Mouse (Mus musculus): ENCODE results near the gene St3gal3. TPM values are rescaled to one million over a fixed set of nuclear protein-coding genes. Genes with fewer than 3 reads are reported as not detected.

St3gal3 gene
- 2.3 to 4.7 TPM (median 3.3 TPM) in 3 replicates for total RNA-seq (2017)

- peak; percentile 84 for ATAC-seq (replicated peaks; ENCODE audit: insufficient number of reproducible peaks, low FRiP score, low TSS enrichment, poor library complexity, severe bottlenecking)
These were observed at the start of gene St3gal3 for GRCm38 (mm10) chr4:118134485-118135365. St3gal3 (minus strand) TSS chr4:118134914.

DNA sequence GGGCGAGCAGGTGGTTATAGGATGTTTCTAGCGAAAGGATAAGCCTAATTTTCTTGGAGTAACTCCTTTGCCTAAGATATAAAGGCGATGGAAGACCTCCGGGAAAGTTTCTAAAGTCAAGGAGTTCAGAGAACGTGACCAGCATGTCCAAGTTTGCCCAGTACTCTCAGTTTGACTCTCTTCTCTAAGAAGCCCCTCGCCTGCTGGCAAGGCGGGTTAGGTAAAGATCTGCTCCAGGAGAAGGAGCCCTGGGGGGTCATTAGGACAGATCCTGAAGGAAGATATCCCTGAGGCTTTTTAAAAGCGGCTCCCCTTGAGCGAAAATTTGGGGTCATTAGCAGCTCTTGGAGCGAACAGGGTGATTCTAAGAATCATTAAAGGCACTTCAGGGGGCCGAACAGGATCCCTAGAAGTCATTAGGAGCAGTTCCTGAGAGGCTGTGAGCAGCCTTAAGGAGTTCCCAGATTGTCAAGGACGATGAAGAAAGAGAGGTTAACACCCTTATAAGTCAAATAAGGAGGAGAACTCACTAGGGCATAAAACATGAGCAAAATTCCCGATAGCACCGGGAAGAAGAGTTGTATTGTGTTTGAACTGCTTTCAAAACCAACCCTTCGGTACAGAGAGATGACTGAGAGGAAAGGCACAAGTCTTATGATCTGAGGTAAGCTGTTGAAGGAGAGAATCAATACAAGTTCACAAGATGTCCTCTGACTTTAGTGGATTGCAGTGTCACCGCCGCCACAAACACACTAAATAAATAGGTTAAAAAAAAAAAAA is 45.8 kb upstream of the St3gal3 start:
- ATAC-seq (replicated peaks; ENCODE audit: insufficient number of reproducible peaks, low FRiP score, low TSS enrichment, poor library complexity, severe bottlenecking) = no peak

DNA sequence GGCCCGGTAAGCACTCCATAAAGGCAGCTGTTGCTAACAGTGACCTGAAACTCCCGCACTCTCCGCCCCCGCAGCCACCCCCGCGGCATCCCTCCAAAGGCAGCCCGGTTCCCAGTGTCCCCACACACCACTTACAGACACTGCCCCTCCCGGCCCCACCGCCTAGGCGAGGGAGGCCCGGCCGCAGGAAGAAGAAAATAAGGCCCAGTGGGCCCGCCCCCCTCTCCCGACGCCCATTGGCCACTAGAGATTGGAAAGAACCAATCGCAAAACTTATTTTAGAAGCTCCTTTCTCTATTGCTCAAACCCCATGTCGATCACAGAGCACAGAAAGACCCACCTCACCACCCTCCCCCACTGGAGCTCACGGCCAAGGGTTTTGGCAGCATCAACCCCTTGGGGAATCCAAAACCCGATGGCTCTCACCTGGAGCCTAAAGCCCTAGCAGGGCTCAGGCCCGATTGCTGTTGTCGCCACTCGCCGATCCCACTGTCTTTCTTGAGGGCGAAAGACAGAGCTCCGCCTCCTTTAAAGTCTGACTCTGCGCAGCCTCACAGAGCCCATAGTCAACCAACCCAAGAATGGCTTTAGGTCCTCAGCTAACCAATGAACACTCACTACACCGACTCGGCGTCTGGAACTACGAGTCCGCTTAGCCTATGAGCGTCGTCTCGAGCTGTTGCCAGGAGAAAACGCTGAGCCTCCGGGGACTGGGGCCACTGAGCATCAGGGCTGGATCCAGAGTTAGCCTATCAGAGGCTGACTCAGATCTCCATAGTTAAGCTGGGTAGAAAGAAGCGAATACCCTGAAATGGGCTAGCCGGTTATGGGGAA is 45.0 kb upstream of the St3gal3 start, which contains the start of gene Kdm4a:
Kdm4a (minus strand) TSS at position 577 of the 834 bp plus-strand sequence.
- ATAC-seq (replicated peaks; ENCODE audit: insufficient number of reproducible peaks, low FRiP score, low TSS enrichment, poor library complexity, severe bottlenecking) = peak; percentile 99

DNA sequence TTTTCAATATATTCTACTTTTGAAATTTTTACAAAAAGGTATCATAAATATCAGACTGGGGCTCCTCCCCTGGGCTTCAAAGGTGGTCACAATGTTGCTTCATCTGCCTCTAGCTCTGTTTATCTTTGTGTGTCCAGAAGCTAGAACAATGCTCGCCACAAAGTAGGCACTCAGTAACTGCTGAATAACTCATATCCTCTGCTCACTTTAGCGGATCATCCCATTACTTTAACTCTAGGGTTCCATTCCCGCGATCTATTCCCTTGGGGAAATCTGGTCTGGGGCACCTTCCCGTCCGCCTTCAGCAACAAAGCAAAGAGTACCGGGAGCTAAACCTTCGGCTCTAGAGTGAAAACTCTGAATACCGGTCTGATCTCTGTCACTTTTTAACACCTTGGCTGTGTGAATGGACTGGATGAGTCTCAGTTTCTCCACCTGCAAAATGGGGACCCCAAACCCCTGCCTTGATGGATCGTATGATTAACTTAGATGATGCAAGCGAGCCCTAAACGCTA is 44.3 kb upstream of the St3gal3 start:
- ATAC-seq (replicated peaks; ENCODE audit: insufficient number of reproducible peaks, low FRiP score, low TSS enrichment, poor library complexity, severe bottlenecking) = no peak

GRCm38 (mm10) chr4:118172461-118172860 is 37.7 kb upstream of the St3gal3 start:
- no peak for ATAC-seq (replicated peaks; ENCODE audit: insufficient number of reproducible peaks, low FRiP score, low TSS enrichment, poor library complexity, severe bottlenecking)

GRCm38 (mm10) chr4:118171006-118171405 is 36.3 kb upstream of the St3gal3 start:
- no peak for ATAC-seq (replicated peaks; ENCODE audit: insufficient number of reproducible peaks, low FRiP score, low TSS enrichment, poor library complexity, severe bottlenecking)

- ATAC-seq (replicated peaks; ENCODE audit: insufficient number of reproducible peaks, low FRiP score, low TSS enrichment, poor library complexity, severe bottlenecking) = no peak
These were observed 27.4 kb upstream of the St3gal3 start for GRCm38 (mm10) chr4:118162123-118162522.

- ATAC-seq (replicated peaks; ENCODE audit: insufficient number of reproducible peaks, low FRiP score, low TSS enrichment, poor library complexity, severe bottlenecking) = no peak
These were observed 23.0 kb upstream of the St3gal3 start for GRCm38 (mm10) chr4:118157666-118158065.

GRCm38 (mm10) chr4:118156559-118156958 is 21.8 kb upstream of the St3gal3 start:
- ATAC-seq (replicated peaks; ENCODE audit: insufficient number of reproducible peaks, low FRiP score, low TSS enrichment, poor library complexity, severe bottlenecking) = no peak

GRCm38 (mm10) chr4:118154889-118155288 is 20.2 kb upstream of the St3gal3 start:
- no peak for ATAC-seq (replicated peaks; ENCODE audit: insufficient number of reproducible peaks, low FRiP score, low TSS enrichment, poor library complexity, severe bottlenecking)

GRCm38 (mm10) chr4:118152020-118152785 is 17.5 kb upstream of the St3gal3 start:
- ATAC-seq (replicated peaks; ENCODE audit: insufficient number of reproducible peaks, low FRiP score, low TSS enrichment, poor library complexity, severe bottlenecking) = peak; percentile 85

DNA sequence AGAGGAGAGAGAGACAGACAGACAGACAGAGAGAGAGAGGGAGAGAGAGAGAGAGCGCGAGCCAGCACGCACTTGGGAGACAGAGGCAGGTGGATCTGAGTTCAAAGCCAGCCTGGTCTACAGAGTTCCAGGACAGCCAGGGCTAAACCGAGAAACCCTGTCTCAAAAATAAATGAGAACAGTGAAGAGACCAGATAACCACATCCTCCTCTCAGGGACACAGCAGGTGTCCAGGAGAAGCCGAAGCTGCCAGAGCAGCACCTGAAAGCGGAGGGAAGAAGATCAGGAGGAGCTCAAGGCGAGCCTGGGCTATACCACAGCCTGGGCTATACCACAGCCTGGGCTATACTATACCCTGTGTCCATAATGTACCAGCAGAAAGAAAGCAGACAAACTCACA is 16.1 kb upstream of the St3gal3 start:
- no peak for ATAC-seq (replicated peaks; ENCODE audit: insufficient number of reproducible peaks, low FRiP score, low TSS enrichment, poor library complexity, severe bottlenecking)

DNA sequence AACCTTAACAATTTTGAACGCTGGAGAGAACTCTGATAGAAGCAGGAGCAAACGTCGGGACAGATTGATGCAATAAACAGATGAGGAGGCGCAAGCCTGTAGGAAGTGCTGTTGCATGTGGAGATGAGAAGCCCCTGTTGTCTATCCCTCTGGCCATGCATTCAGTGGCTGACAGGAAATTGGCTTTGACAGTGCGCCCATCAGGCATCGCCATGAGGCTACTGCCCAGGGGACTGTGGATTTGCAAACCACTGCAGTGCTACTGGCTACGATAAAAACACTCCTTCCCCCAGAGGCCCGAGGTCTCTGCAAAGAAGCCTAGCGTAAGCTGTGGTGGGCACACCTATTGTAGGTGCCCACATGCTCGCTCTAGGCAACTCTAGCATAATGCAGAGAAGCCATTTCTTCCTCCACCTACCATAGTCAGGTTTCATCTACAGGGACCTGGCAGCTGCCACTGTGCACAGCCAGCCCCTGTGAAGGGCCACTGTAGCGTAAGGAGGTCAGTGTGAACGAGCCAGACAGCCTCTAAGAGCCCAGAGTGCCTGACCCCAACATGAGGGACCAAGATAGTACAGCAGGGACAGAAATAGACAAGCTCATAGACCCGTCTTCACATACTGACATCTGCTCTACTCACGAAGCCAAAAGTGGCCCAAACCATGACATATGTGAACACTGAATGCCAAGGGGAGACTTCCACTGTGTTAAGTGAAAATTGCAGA is 15.4 kb upstream of the St3gal3 start:
- ATAC-seq (replicated peaks; ENCODE audit: insufficient number of reproducible peaks, low FRiP score, low TSS enrichment, poor library complexity, severe bottlenecking) = no peak

DNA sequence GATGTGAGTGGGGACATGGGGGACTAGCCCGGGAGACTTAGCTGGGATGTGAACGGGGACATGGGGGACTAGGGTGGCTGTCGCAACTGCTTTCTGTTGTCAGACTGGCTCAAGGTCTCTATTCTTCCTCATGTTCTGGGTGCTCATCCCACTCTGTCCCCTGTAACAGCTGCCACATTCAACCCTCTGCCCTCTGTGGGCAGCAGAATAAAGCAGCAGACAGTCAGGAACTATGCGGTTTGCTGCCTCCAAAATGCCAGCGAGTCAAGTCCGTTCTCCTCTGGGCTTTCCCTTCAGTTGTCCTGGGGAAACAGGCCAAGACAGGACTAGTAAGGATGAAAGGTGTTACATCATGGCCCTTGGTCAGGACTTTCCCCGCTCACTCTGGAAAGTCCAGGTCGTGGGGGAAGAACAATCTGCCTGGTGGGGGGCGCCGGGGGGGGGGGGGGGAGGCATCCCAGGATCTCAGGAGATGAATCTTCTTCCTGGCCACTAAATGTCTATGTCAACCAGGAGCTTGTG is 14.4 kb upstream of the St3gal3 start:
- no peak for ATAC-seq (replicated peaks; ENCODE audit: insufficient number of reproducible peaks, low FRiP score, low TSS enrichment, poor library complexity, severe bottlenecking)

DNA sequence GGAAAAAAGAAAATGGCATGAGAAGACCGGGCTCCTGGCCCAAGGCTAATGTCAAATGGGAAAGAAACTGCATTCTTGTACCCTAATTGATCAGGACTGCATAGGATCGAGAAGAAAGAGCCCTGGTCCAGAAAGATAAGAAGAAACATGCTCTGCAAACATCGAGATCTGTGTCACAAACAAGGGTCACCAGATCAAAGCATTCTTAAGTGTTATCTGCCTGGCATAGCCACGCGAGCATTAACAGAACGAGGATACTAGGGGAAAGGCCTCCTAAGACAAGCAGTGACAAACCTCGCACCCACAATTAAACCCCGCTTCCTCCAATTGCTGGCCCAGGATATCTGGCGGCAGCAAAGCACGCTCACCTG is 13.6 kb upstream of the St3gal3 start:
- ATAC-seq (replicated peaks; ENCODE audit: insufficient number of reproducible peaks, low FRiP score, low TSS enrichment, poor library complexity, severe bottlenecking) = no peak

GRCm38 (mm10) chr4:118147547-118148316 is 13.0 kb upstream of the St3gal3 start:
- ATAC-seq (replicated peaks; ENCODE audit: insufficient number of reproducible peaks, low FRiP score, low TSS enrichment, poor library complexity, severe bottlenecking) = no peak

DNA sequence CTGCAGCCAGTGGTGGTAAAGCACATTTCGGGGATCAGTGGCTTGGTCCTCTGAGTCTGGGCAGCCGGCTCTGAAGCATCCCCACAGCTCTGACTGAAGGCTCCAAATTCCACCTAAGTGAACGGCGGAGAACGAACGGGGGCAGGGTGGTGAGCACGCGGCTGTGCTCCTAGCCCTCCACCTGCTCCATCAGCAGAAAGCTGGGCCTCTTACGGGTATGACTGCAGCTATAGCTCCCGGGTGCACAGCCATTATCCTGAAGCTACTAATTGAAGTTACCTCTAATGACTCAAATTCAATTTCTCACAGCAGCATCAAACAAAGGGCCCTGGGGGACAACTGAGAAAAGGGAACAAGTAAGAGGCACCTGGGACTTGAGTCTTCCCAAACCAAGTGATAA is 12.4 kb upstream of the St3gal3 start:
- no peak for ATAC-seq (replicated peaks; ENCODE audit: insufficient number of reproducible peaks, low FRiP score, low TSS enrichment, poor library complexity, severe bottlenecking)

All from monocyte, adult 5-6 weeks (primary cell).